Mouse (Mus musculus) neural tube, embryonic 11.5 days (tissue): ENCODE measurements around the gene Lmbr1l. TPM values are rescaled to one million over a fixed set of nuclear protein-coding genes. Genes with fewer than 3 reads are reported as not detected.
"Not testable (repeated sequence)": the region's sequence is repeated elsewhere in the genome, so short reads cannot be mapped to it uniquely, and the experiment has no call there.

Experiments
- ATAC-seq: fragments of 200-750 bp; cut with Nextera tagmentation; 2 replicates; pipeline ENCODE4 v1.8.0; 2017; ENCODE audit warnings: moderate number of reproducible peaks, mild to moderate bottlenecking, moderate TSS enrichment, moderate library complexity; ENCODE audit not compliant: insufficient read depth, low FRiP score, low TSS enrichment
- DNase-seq: peaks from one replicate; pipeline ENCODE4 v3.0.0-alpha.2; 2015; ENCODE audit warnings: low spot score
- H3K27ac ChIP-seq: fragments of 300-500 bp; sonication (generic); 2 replicates; pipeline ENCODE4 v1.5.1; 2014; ENCODE audit warnings: low read depth, mild to moderate bottlenecking, low read length
- H3K27me3 ChIP-seq: fragments of 300-500 bp; sonication (generic); 2 replicates; pipeline ENCODE4 v1.6.1; 2014; ENCODE audit warnings: mild to moderate bottlenecking, low read length, mixed read lengths; ENCODE audit not compliant: control insufficient read depth, insufficient read depth
- H3K36me3 ChIP-seq: fragments of 300-500 bp; sonication (generic); 2 replicates; pipeline ENCODE4 v1.6.1; 2014; ENCODE audit warnings: mild to moderate bottlenecking, low read length, moderate library complexity, mixed read lengths; ENCODE audit not compliant: control insufficient read depth, insufficient read depth
- H3K4me1 ChIP-seq: fragments of 300-500 bp; sonication (generic); 2 replicates; pipeline ENCODE4 v1.6.1; 2014; ENCODE audit warnings: low read length, mixed read lengths; ENCODE audit not compliant: control insufficient read depth, insufficient read depth
- H3K4me2 ChIP-seq: fragments of 300-500 bp; sonication (generic); 2 replicates; pipeline ENCODE4 v1.6.1; 2014; ENCODE audit warnings: low read depth, mild to moderate bottlenecking, moderate library complexity
- H3K4me3 ChIP-seq: fragments of 300-500 bp; sonication (generic); 2 replicates; pipeline ENCODE4 v1.5.1; 2014; ENCODE audit warnings: low read depth, low read length
- H3K9ac ChIP-seq: fragments of 300-500 bp; sonication (generic); 2 replicates; pipeline ENCODE4 v1.6.1; 2014; ENCODE audit warnings: mild to moderate bottlenecking, low read length
- H3K9me3 ChIP-seq: fragments of 300-500 bp; sonication (generic); 2 replicates; pipeline ENCODE4 v1.6.1; 2016; ENCODE audit warnings: low read length; ENCODE audit not compliant: control insufficient read depth
- WGBS: fragments of 180-500 bp; shearing (Covaris S2); extraction: QIAGEN DNeasy Blood & Tissue Kit; methylation state at CpG from one replicate; pipeline ENCODE4 v1.1.7; 2014; 5-methylcytosine and 5-hydroxymethylcytosine counted together
- polyA plus RNA-seq: library from polyadenylated mRNA; unstranded; fragments of >200 nt; fragmentation: Nextera tagmentation; extraction: Ambion mirVana; gene quantifications from 2 replicates; pipeline ENCODE4 v1.2.1, GENCODE M21; 2014

Gene Lmbr1l
- polyA plus RNA-seq, 1 experiment from 2014 or later: 8.9 TPM

- DNase-seq (no peak), ATAC-seq (no peak)
- WGBS: 63% methylated on average over 8 of the region's 8 CpGs
- no peaks in the 10 kb centered on the region for H3K9me3 ChIP-seq
- 0 out of 2 replicates have a peak overlapping the region, but pooled peaks have one; percentile 20 for H3K27ac ChIP-seq
- no peaks in the 10 kb centered on the region for H3K27me3 ChIP-seq
- H3K36me3 ChIP-seq: no peaks in the 10 kb centered on the region
- H3K4me3 ChIP-seq: no peak overlapping the region
- peaks cover 4% of the 10 kb centered on the region; the same call in 1 of the 2 replicates for H3K4me1 ChIP-seq
- H3K4me2 ChIP-seq: no peak overlapping the region
- H3K9ac ChIP-seq: no peak overlapping the region
These were observed 12.1 kb upstream of the Lmbr1l start for GRCm38 (mm10) chr15:98930017-98930734.

GRCm38 (mm10) chr15:98928598-98929240, 10.7 kb upstream of the Lmbr1l start:
- Histone ChIP-seq H3K9ac (no peak overlapping the region), H3K4me3 (no peak overlapping the region), H3K9me3 (no peaks in the 10 kb centered on the region), H3K4me1 (peaks cover 3% of the 10 kb centered on the region; the same call in 1 of the 2 replicates), H3K4me2 (no peak overlapping the region), H3K27ac (no peak overlapping the region), H3K36me3 (no peaks in the 10 kb centered on the region), H3K27me3 (no peaks in the 10 kb centered on the region)
- no peak for ATAC-seq
- DNase-seq: peak; percentile 77
- 18% methylated on average over 13 of the region's 13 CpGs for WGBS

- Histone ChIP-seq H3K27ac (no peak overlapping the region), H3K9me3 (no peaks in the 10 kb centered on the region)
- WGBS: 79% methylated on average over 5 of the region's 5 CpGs
These were observed 9.5 kb upstream of the Lmbr1l start for GRCm38 (mm10) chr15:98927566-98927965.

GRCm38 (mm10) chr15:98924682-98925081, 6.7 kb upstream of the Lmbr1l start:
- Histone ChIP-seq H3K9me3 (no peaks in the 10 kb centered on the region), H3K4me1 (no peaks in the 10 kb centered on the region), H3K36me3 (no peaks in the 10 kb centered on the region), H3K27me3 (no peaks in the 10 kb centered on the region), H3K27ac (no peak overlapping the region), H3K9ac (no peak overlapping the region), H3K4me3 (no peak overlapping the region), H3K4me2 (no peak overlapping the region)
- no peak for ATAC-seq
- 73% methylated on average over 3 of the region's 3 CpGs for WGBS
- no peak for DNase-seq

More at GRCm38 (mm10) chr15:98927566-98927965, 9.5 kb upstream of the Lmbr1l start:
- H3K36me3 ChIP-seq: no peaks in the 10 kb centered on the region
- no peak overlapping the region for H3K4me2 ChIP-seq
- no peak overlapping the region for H3K4me3 ChIP-seq
- no peak overlapping the region for H3K9ac ChIP-seq
- DNase-seq: no peak
- no peaks in the 10 kb centered on the region for H3K27me3 ChIP-seq
- H3K4me1 ChIP-seq: no peaks in the 10 kb centered on the region
- no peak for ATAC-seq

GRCm38 (mm10) chr15:98923031-98923537, 5.1 kb upstream of the Lmbr1l start:
- H3K36me3 ChIP-seq: no peaks in the 10 kb centered on the region
- H3K4me3 ChIP-seq: no peak overlapping the region
- no peaks in the 10 kb centered on the region for H3K27me3 ChIP-seq
- ATAC-seq (no peak), DNase-seq (no peak)
- 87% methylated on average over 2 of the region's 2 CpGs for WGBS
- no peak overlapping the region for H3K9ac ChIP-seq
- H3K9me3 ChIP-seq: no peaks in the 10 kb centered on the region
- no peak overlapping the region for H3K4me2 ChIP-seq
- no peak overlapping the region for H3K27ac ChIP-seq
- H3K4me1 ChIP-seq: no peaks in the 10 kb centered on the region

GRCm38 (mm10) chr15:98922581-98922980, 4.5 kb upstream of the Lmbr1l start:
- Histone ChIP-seq H3K4me2 (no peak overlapping the region), H3K9ac (no peak overlapping the region), H3K36me3 (no peaks in the 10 kb centered on the region), H3K27me3 (no peaks in the 10 kb centered on the region), H3K27ac (no peak overlapping the region), H3K4me3 (no peak overlapping the region), H3K9me3 (no peaks in the 10 kb centered on the region), H3K4me1 (no peaks in the 10 kb centered on the region)
- ATAC-seq: no peak
- 73% methylated on average over 3 of the region's 3 CpGs for WGBS
- DNase-seq: no peak

GRCm38 (mm10) chr15:98921510-98921909, 3.5 kb upstream of the Lmbr1l start:
- H3K9me3 ChIP-seq: no peaks in the 10 kb centered on the region
- no peaks in the 10 kb centered on the region for H3K36me3 ChIP-seq
- no peak for DNase-seq
- H3K4me2 ChIP-seq: no peak overlapping the region
- no peak for ATAC-seq
- 80% methylated on average over 5 of the region's 5 CpGs for WGBS
- H3K27ac ChIP-seq: no peak overlapping the region
- H3K4me3 ChIP-seq: no peak overlapping the region
- no peaks in the 10 kb centered on the region for H3K4me1 ChIP-seq
- H3K9ac ChIP-seq: no peak overlapping the region
- no peaks in the 10 kb centered on the region for H3K27me3 ChIP-seq

GRCm38 (mm10) chr15:98918499-98918895, 466 bp upstream of the Lmbr1l start:
- Histone ChIP-seq H3K4me3 (peak overlapping the region; percentile 88), H3K4me2 (peak overlapping the region; percentile 23)
- H3K27ac ChIP-seq, H3K9me3 ChIP-seq, DNase-seq, H3K9ac ChIP-seq, H3K27me3 ChIP-seq, H3K36me3 ChIP-seq, H3K4me1 ChIP-seq: not testable (repeated sequence)
- peak; percentile 0; the same call in 1 of the 2 replicates for ATAC-seq
- WGBS: 28% methylated on average over 8 of the region's 8 CpGs
